Mouse (Mus musculus) neural tube, embryonic 13.5 days (tissue): ENCODE measurements at regions not wholly inside any gene's neighbourhood (a gene's known extent, or its start where the extent isn't known, plus 50 kb on each side); places are given as distances from the start of the nearest gene placed in this dataset.

Experiments
- ATAC-seq: fragments of 200-750 bp; cut with Nextera tagmentation; 2 replicates; pipeline ENCODE4 v1.8.0; 2017; ENCODE audit warnings: low read depth, mild to moderate bottlenecking, moderate TSS enrichment, moderate library complexity
- H3K27ac ChIP-seq: fragments of 300-500 bp; sonication (generic); replicated peaks from 2 replicates; pipeline ENCODE4 v1.5.1; 2015; ENCODE audit warnings: moderate library complexity, mild to moderate bottlenecking, inconsistent platforms
- H3K27me3 ChIP-seq: fragments of 300-500 bp; sonication (generic); 2 replicates; pipeline ENCODE4 v1.6.1; 2015; ENCODE audit warnings: mild to moderate bottlenecking, inconsistent platforms
- H3K36me3 ChIP-seq: fragments of 300-500 bp; sonication (generic); 2 replicates; pipeline ENCODE4 v1.6.1; 2015; ENCODE audit warnings: mild to moderate bottlenecking, inconsistent platforms
- H3K4me1 ChIP-seq: fragments of 300-500 bp; sonication (generic); replicated peaks from 2 replicates; pipeline ENCODE4 v1.6.1; 2015; ENCODE audit warnings: inconsistent platforms
- H3K4me2 ChIP-seq: fragments of 300-500 bp; sonication (generic); 2 replicates; pipeline ENCODE4 v1.6.1; 2015; ENCODE audit warnings: inconsistent platforms, mild to moderate bottlenecking, moderate library complexity
- H3K4me3 ChIP-seq: fragments of 300-500 bp; sonication (generic); 2 replicates; pipeline ENCODE4 v1.5.1; 2015; ENCODE audit warnings: mild to moderate bottlenecking, inconsistent platforms
- H3K9ac ChIP-seq: fragments of 300-500 bp; sonication (generic); 2 replicates; pipeline ENCODE4 v1.6.1; 2015; ENCODE audit warnings: moderate library complexity, mild to moderate bottlenecking, inconsistent platforms
- H3K9me3 ChIP-seq: fragments of 300-500 bp; sonication (generic); 2 replicates; pipeline ENCODE4 v1.6.1; 2016; ENCODE audit warnings: inconsistent platforms
- WGBS: fragments of 180-500 bp; shearing (Covaris S2); methylation state at CpG from one replicate; pipeline ENCODE4 v1.1.7; 2015; 5-methylcytosine and 5-hydroxymethylcytosine counted together

- WGBS = 62% methylated on average over 6 of the region's 6 CpGs
- no peak overlapping the region for H3K4me2 ChIP-seq
- no peak overlapping the region for H3K4me3 ChIP-seq
- H3K9ac ChIP-seq = no peak overlapping the region
- no peak overlapping the region for H3K27ac ChIP-seq
- no peaks in the 10 kb centered on the region for H3K27me3 ChIP-seq
- ATAC-seq = no peak
- no peaks in the 10 kb centered on the region for H3K36me3 ChIP-seq
- peaks cover 10% of the 10 kb centered on the region; the same call in 1 of the 2 replicates for H3K4me1 ChIP-seq
- no peaks in the 10 kb centered on the region for H3K9me3 ChIP-seq
Measured at GRCm38 (mm10) chr4:64535554-64536253, 488.9 kb upstream of the Tnc start.

GRCm38 (mm10) chr4:64538009-64538408, 491.2 kb upstream of the Tnc start:
- Histone ChIP-seq H3K4me1 (peaks cover 10% of the 10 kb centered on the region; the same call in 1 of the 2 replicates), H3K4me3 (no peak overlapping the region), H3K36me3 (no peaks in the 10 kb centered on the region), H3K27me3 (no peaks in the 10 kb centered on the region), H3K9ac (no peak overlapping the region), H3K4me2 (no peak overlapping the region), H3K27ac (no peak overlapping the region), H3K9me3 (no peaks in the 10 kb centered on the region)
- 91% methylated on average over 4 of the region's 4 CpGs for WGBS
- no peak for ATAC-seq

DNA sequence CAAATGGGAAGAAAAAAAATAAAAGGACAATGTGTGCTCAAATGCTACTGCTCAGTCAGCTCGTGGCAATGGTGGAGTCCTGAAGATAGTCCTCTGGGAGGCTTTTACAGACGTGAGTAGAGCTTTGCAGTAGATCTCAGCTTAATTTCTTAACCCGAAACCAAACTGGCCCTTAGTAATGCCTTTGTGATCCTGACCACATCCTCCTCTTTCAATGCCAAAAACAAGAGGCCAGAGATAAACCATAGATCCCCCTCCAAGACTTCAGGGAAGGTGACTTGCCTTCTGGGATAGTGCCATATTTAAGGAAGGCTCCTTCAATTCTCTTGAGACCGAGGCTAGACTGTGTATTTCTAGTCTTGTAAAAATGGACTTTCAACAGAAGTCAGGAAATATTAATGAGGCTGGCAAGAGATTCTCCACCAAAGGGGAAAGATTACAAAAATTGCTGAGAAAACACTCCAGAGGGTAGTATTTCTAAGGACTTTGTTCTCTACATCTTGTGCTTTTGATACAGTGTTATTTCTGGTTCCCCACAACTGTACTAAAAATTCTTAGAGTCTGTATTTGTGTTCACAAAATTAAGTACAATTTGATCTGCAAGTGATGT, 497.9 kb upstream of the Tnc start:
- H3K4me1 ChIP-seq = no peaks in the 10 kb centered on the region
- H3K36me3 ChIP-seq = no peaks in the 10 kb centered on the region
- H3K9ac ChIP-seq = no peak overlapping the region
- H3K4me2 ChIP-seq = no peak overlapping the region
- no peaks in the 10 kb centered on the region for H3K27me3 ChIP-seq
- WGBS = 79% methylated on average over 4 of the region's 4 CpGs
- no peak overlapping the region for H3K27ac ChIP-seq
- no peak overlapping the region for H3K4me3 ChIP-seq
- H3K9me3 ChIP-seq = no peaks in the 10 kb centered on the region
- ATAC-seq = no peak

GRCm38 (mm10) chr4:64546386-64546785, 499.6 kb upstream of the Tnc start:
- Histone ChIP-seq H3K27me3 (no peaks in the 10 kb centered on the region), H3K4me1 (no peaks in the 10 kb centered on the region), H3K27ac (no peak overlapping the region), H3K4me2 (no peak overlapping the region), H3K9me3 (no peaks in the 10 kb centered on the region), H3K9ac (no peak overlapping the region), H3K4me3 (no peak overlapping the region), H3K36me3 (no peaks in the 10 kb centered on the region)
- no peak for ATAC-seq
- WGBS = 72% methylated on average over 4 of the region's 4 CpGs

DNA sequence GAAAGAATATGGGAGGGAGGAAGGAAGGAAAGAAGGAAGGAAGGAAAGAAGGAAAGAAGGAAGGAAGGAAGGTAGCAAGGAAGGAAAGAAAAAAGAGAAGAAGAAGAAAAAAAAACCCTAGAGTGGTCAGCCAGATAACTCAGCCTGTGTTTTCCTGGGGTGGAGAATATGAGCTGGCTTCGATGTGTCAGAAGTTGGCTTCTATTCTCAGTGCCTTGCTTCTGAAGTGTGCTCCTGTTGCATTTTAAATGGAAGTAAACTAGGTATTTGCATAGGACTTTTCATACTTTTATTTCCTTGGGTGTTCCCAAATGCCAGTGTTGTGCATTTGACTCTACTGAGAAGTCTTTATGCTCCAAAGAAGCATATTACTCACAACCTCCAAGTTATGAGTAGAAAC, 515.7 kb upstream of the Tnc start:
- WGBS = 86% methylated on average over 1 of the region's 1 CpGs
- no peak for ATAC-seq
- H3K27ac ChIP-seq = no peak overlapping the region

GRCm38 (mm10) chr4:64563996-64564395, 517.2 kb upstream of the Tnc start:
- ATAC-seq = no peak
- no peaks in the 10 kb centered on the region for H3K36me3 ChIP-seq
- H3K27ac ChIP-seq = no peak overlapping the region
- H3K27me3 ChIP-seq = no peaks in the 10 kb centered on the region
- H3K9ac ChIP-seq = no peak overlapping the region
- H3K4me2 ChIP-seq = no peak overlapping the region
- H3K9me3 ChIP-seq = no peaks in the 10 kb centered on the region
- no peaks in the 10 kb centered on the region for H3K4me1 ChIP-seq
- WGBS = 94% methylated on average over 3 of the region's 3 CpGs
- no peak overlapping the region for H3K4me3 ChIP-seq

More for the DNA sequence above, 515.7 kb upstream of the Tnc start:
- Histone ChIP-seq H3K4me1 (no peaks in the 10 kb centered on the region), H3K4me3 (no peak overlapping the region), H3K27me3 (no peaks in the 10 kb centered on the region), H3K36me3 (no peaks in the 10 kb centered on the region), H3K9me3 (no peaks in the 10 kb centered on the region), H3K4me2 (no peak overlapping the region), H3K9ac (no peak overlapping the region)

DNA sequence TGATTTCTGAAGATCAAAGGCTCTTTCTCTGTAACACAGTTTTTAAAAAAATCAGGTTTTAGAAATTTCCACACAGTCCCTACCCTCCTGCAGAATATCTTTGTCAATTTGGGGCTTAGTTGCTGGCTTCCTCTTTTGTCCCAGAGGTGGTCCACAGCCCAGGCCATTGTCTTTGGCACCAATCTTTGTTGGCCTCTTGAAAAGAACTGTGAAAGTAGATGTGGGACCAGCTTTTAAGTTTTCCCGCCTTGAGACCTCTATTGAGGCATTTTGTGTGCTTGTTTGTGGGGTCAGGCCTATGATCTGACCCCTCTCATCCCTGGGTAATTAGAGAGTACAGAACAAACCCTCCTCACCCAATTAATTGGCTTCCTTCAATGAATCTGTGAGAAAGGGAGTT, 523.9 kb upstream of the Tnc start:
- Histone ChIP-seq H3K4me3 (no peak overlapping the region), H3K27me3 (no peaks in the 10 kb centered on the region), H3K36me3 (no peaks in the 10 kb centered on the region), H3K9ac (no peak overlapping the region), H3K4me1 (no peaks in the 10 kb centered on the region), H3K9me3 (no peaks in the 10 kb centered on the region), H3K4me2 (no peak overlapping the region), H3K27ac (no peak overlapping the region)
- ATAC-seq = no peak
- WGBS = 13% methylated on average over 1 of the region's 1 CpGs

DNA sequence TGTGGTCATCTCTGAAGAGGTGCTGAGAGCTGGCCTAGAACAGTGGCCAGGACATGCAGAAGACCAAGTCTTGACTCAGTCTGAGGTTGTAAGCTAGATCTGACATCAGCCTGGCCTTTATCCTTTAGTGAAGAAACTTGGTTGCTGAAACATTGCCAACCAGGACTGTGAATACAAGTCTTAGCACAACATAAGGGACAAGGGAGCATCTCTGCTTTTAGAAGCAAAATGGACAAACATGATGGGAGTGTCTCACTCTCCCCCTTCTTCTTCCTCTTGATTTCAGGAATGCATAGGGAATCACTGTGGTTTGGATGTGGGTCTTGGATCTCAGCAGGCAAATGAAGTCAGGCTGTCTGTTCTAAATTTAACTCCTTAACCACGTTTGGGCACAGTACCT, 529.1 kb upstream of the Tnc start:
- no peaks in the 10 kb centered on the region for H3K27me3 ChIP-seq
- 47% methylated on average over 1 of the region's 1 CpGs for WGBS
- no peak overlapping the region for H3K27ac ChIP-seq
- H3K4me3 ChIP-seq = no peak overlapping the region
- H3K9ac ChIP-seq = no peak overlapping the region
- H3K36me3 ChIP-seq = no peaks in the 10 kb centered on the region
- H3K4me1 ChIP-seq = no peaks in the 10 kb centered on the region
- ATAC-seq = no peak
- no peaks in the 10 kb centered on the region for H3K9me3 ChIP-seq
- H3K4me2 ChIP-seq = no peak overlapping the region

DNA sequence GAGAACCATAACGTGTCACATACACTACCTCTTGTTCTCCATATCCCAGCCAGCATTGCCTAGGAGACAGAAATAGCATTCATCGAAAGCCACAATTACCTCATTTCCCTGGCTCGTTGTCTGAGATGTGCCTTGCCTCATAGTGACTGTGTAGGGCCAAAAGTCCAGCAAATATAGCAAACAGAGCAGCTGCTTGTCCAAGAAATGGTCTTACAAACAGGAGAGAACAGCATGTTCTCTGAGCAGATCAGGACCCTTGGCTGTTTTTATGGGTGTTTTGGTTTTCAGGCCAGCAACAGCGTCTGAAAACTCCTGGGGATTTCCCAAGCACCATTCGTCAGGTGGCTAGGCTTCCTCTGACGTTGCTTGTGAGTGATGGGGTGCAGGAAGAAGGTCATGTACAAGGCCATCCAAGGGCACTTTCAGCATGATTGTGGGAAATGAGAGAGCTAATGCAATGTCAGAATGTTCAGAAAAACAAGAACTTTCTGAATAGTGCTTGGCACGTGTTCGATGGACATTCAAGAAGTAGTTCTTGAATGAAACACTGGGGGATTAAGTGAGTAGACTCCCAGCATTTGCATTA, 528.9 kb upstream of the Pappa start:
- no peak for ATAC-seq

DNA sequence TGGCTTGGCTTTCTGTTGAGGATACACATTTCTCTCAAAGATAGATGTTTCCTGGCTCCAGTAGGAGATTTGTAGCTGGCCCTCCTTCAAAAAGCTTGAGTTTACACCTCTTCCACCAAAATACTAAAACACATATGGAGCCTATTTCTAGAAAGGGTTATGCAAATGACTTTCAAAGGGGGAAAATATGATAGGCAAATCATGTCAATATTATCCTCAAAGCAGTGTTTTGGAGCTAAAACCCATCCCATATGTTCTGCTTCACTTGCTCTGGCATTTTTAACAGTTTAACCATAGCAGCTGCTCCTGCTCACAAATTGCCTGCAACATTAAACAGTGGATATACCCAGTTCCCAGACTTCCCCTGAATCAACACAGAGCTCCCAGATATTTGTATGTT, 525.5 kb upstream of the Pappa start:
- Histone ChIP-seq H3K9me3 (no peaks in the 10 kb centered on the region), H3K9ac (no peak overlapping the region), H3K4me1 (no peaks in the 10 kb centered on the region), H3K4me3 (no peak overlapping the region), H3K27ac (no peak overlapping the region), H3K27me3 (no peaks in the 10 kb centered on the region), H3K36me3 (no peaks in the 10 kb centered on the region), H3K4me2 (no peak overlapping the region)
- ATAC-seq = no peak

More for the DNA sequence above, 528.9 kb upstream of the Pappa start:
- H3K4me3 ChIP-seq = no peak overlapping the region
- H3K9me3 ChIP-seq = no peaks in the 10 kb centered on the region
- WGBS = 66% methylated on average over 8 of the region's 8 CpGs
- H3K4me2 ChIP-seq = no peak overlapping the region
- no peaks in the 10 kb centered on the region for H3K4me1 ChIP-seq
- no peaks in the 10 kb centered on the region for H3K27me3 ChIP-seq
- no peak overlapping the region for H3K27ac ChIP-seq
- H3K36me3 ChIP-seq = no peaks in the 10 kb centered on the region
- H3K9ac ChIP-seq = no peak overlapping the region

DNA sequence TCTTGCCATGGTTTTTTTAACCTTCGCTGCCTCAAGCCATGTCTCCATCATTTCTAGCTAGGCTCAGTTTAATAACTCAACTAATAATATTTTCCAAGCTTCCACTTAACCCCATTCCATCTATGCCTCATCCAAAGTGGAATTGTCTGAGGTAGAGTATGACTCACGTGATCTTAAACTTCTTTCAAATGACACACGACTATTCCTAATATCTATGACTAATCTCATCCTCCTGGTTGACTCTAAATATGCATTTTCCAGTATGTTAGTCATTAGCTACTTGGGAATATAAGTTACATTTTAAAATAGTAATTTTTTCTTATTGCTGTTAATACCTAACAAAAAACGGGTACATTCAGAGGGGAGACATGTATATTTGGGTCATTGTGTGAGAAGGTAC, 524.8 kb upstream of the Pappa start:
- ATAC-seq = no peak
- no peaks in the 10 kb centered on the region for H3K27me3 ChIP-seq

DNA sequence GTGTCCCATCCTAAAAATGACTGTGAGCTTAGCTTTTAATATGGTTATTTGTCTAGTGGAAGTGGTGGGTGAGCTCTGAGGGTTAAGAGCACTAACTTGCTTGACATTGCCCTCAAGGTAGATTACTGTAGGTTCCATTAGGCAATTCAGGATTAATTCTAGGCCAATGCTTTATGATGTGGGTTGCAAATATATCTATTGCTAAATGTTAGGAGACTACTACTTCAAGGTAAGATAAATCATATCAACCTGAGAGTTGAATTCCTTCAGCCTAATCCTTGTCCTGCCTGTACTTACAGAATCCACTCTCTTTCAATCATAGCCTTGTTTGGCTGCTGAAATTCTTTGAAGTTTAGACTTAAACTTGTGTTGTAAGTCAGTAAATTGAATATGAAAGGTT, 501.2 kb upstream of the Pappa start:
- no peak overlapping the region for H3K9ac ChIP-seq
- no peaks in the 10 kb centered on the region for H3K9me3 ChIP-seq
- no peak overlapping the region for H3K4me3 ChIP-seq
- H3K4me2 ChIP-seq = no peak overlapping the region
- no peaks in the 10 kb centered on the region for H3K36me3 ChIP-seq
- no peak overlapping the region for H3K27ac ChIP-seq
- H3K4me1 ChIP-seq = no peaks in the 10 kb centered on the region
- no peaks in the 10 kb centered on the region for H3K27me3 ChIP-seq
- no peak for ATAC-seq

More for the DNA sequence above, 524.8 kb upstream of the Pappa start:
- H3K36me3 ChIP-seq = no peaks in the 10 kb centered on the region
- H3K4me3 ChIP-seq = no peak overlapping the region
- H3K4me2 ChIP-seq = no peak overlapping the region
- H3K27ac ChIP-seq = no peak overlapping the region
- no peaks in the 10 kb centered on the region for H3K9me3 ChIP-seq
- no peaks in the 10 kb centered on the region for H3K4me1 ChIP-seq
- WGBS = 88% methylated on average over 4 of the region's 4 CpGs
- H3K9ac ChIP-seq = no peak overlapping the region

- H3K27ac ChIP-seq = no peak overlapping the region
- no peak overlapping the region for H3K4me2 ChIP-seq
- H3K36me3 ChIP-seq = no peaks in the 10 kb centered on the region
- no peaks in the 10 kb centered on the region for H3K9me3 ChIP-seq
- H3K4me3 ChIP-seq = no peak overlapping the region
- no peak overlapping the region for H3K9ac ChIP-seq
- H3K27me3 ChIP-seq = no peaks in the 10 kb centered on the region
- ATAC-seq = no peak
- 58% methylated on average over 1 of the region's 1 CpGs for WGBS
- no peaks in the 10 kb centered on the region for H3K4me1 ChIP-seq
Measured at GRCm38 (mm10) chr4:64632189-64632588, 491.8 kb upstream of the Pappa start.
